Mouse (Mus musculus) ES-E14 (cell line): Measurements from ENCODE around the gene Mylip. TPM values are rescaled to one million over a fixed set of nuclear protein-coding genes. Genes with fewer than 3 reads are reported as not detected.
A peak's percentile ranks its signal among the peaks of the same experiment; 100 is the strongest.

ENCODE experiments used
- DNase-seq: peaks from one replicate; pipeline ENCODE4 v3.0.0-alpha.2; 2013; ENCODE audit warnings: low read depth, low spot score
- H3K27ac ChIP-seq: 2 replicates; pipeline ENCODE4 v1.5.1; 2012; ENCODE audit warnings: low read depth, mild to moderate bottlenecking, low read length, moderate library complexity, mixed read lengths; ENCODE audit not compliant: poor library complexity, insufficient read depth, severe bottlenecking
- H3K36me3 ChIP-seq: 2 replicates; pipeline ENCODE4 v1.6.1; 2012; ENCODE audit warnings: mild to moderate bottlenecking, low read length, moderate library complexity, mixed read lengths; ENCODE audit not compliant: control insufficient read depth, poor library complexity, insufficient read depth, severe bottlenecking
- H3K4me1 ChIP-seq, 2 experiments: fragments of 150-350 bp in 1 of 2; sonication (generic) in 1 of 2; 2 replicates each; pipeline ENCODE4 v1.6.1; 2012; ENCODE audit warnings: low read length in 2 of 2, mild to moderate bottlenecking in 1 of 2, mixed read lengths in 1 of 2; ENCODE audit not compliant: control insufficient read depth in 2 of 2, insufficient read depth in 2 of 2, poor library complexity in 1 of 2
- H3K4me3 ChIP-seq, 2 experiments: fragments of 150-350 bp in 1 of 2; sonication (generic) in 1 of 2; 2 replicates each; pipeline ENCODE4 v1.5.1; 2012; ENCODE audit warnings: low read length in 2 of 2, low read depth in 1 of 2, mild to moderate bottlenecking in 1 of 2, mixed read lengths in 1 of 2; ENCODE audit not compliant: insufficient read depth in 1 of 2, poor library complexity in 1 of 2, severe bottlenecking in 1 of 2
- H3K9ac ChIP-seq: 2 replicates; pipeline ENCODE4 v1.6.1; 2012; ENCODE audit warnings: low read depth, mild to moderate bottlenecking, low read length, mixed read lengths; ENCODE audit not compliant: poor library complexity, insufficient read depth, severe bottlenecking
- H3K9me3 ChIP-seq: fragments of 150-350 bp; sonication (generic); 2 replicates; pipeline ENCODE4 v1.6.1; 2012; ENCODE audit warnings: low read depth, mild to moderate bottlenecking, low read length; ENCODE audit not compliant: control insufficient read depth, insufficient read depth
- CHD2 ChIP-seq: IDR thresholded peaks from 2 replicates; pipeline ENCODE4 v1.6.1; 2014; ENCODE audit warnings: mild to moderate bottlenecking, low read depth, low read length, inconsistent platforms
- HCFC1 ChIP-seq: IDR thresholded peaks from 2 replicates; pipeline ENCODE4 v1.6.1; 2012; ENCODE audit warnings: low read length, inconsistent platforms, borderline replicate concordance; ENCODE audit not compliant: insufficient read depth
- MAFK ChIP-seq: IDR thresholded peaks from 2 replicates; pipeline ENCODE4 v1.6.1; 2014; ENCODE audit warnings: mild to moderate bottlenecking, low read depth, low read length, inconsistent platforms; ENCODE audit not compliant: insufficient read depth
- ZC3H11A ChIP-seq: IDR thresholded peaks from 2 replicates; pipeline ENCODE4 v1.6.1; 2012; ENCODE audit warnings: low read depth, mild to moderate bottlenecking, inconsistent platforms, low read length, borderline replicate concordance
- ZNF384 ChIP-seq: IDR thresholded peaks from 2 replicates; pipeline ENCODE4 v1.6.1; 2012; ENCODE audit warnings: low read depth, low read length, inconsistent platforms
- in situ Hi-C, 2 experiments: fragments of 600-800 bp; cut with MboI; formaldehyde crosslinking; loops; one replicate each; pipeline ENCODE4 v1.15.1; 2025; ENCODE audit warnings: low sequenced_read_pairs in 2 of 2, inconsistent platforms in 1 of 2; ENCODE audit not compliant: unreplicated experiment in 2 of 2
- total RNA-seq: library from RNA; depleted of rRNA; stranded (reverse); fragments of 300-350 nt; gene quantifications from 2 replicates; pipeline ENCODE4 v1.2.3, GENCODE M21; 2012

The Mylip gene
- total RNA-seq, 1 experiment = 2.2 TPM

DNA sequence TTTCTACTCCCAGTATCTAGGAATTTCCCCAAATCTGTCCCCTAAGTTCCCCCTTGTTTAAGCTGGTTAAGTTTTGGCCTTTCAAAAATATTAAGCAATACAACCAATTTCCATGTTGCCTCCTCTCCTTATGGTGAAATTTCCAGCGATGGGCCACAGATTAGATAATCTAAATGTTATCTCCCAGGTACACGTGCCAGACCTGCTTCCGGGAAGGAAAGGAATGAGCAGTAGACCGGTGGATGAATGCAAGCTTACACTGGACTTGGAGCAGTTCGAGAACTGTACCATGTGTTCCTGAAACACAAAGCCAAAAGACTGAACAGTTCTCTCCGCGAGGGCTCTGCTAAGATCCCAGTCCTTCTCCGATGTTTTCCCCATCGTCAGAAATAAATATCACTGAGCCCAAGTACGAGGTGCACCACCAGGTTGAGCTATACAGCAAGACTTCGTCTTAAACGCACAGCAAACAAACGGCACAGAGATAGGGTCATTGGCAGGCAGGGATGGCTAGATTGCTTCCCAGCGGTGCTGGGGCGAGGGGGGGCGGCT is 1.2 kb upstream of the Mylip start:
- Histone ChIP-seq H3K4me3 (no peak overlapping the region), H3K27ac (no peak overlapping the region), H3K36me3 (no peaks in the 10 kb centered on the region), H3K9ac (no peak overlapping the region), H3K4me1 (peaks cover 2 to 6% of the 10 kb centered on the region in 2 experiments; a peak in 2 of 4 replicates), H3K9me3 (no peaks in the 10 kb centered on the region)
- no peak for DNase-seq
- in situ Hi-C loops = no loop called here
- TF ChIP-seq ZNF384 = no peak
- TF ChIP-seq ZC3H11A = no peak
- TF ChIP-seq CHD2 = no peak
- TF ChIP-seq HCFC1 = no peak
- TF ChIP-seq MAFK = no peak

DNA sequence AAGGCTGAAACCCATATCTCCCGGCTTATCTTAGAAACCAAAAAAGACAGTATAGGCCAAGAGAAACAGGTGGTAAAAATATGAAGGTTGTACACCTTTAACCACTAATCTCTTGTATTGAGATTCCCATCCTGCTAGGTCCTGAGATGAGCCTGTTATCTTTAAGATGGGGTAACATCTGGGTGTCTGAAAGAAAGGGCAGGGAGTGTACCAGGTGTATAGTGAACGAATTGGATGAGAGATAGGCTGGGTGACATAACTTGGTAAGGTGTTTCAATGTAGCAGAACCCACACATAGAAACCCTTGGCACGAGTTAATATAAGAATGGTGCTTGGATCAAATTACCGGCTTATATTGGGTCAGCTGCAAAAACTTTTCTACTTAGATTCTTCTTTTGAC is 653 bp upstream of the Mylip start:
- no peaks in the 10 kb centered on the region for H3K9me3 ChIP-seq
- in situ Hi-C loops = no loop called here
- H3K9ac ChIP-seq = no peak overlapping the region
- no peak for TF ChIP-seq CHD2
- no peak overlapping the region for H3K27ac ChIP-seq
- H3K4me3 ChIP-seq = no peak overlapping the region
- no peak for DNase-seq
- peaks cover 2 to 6% of the 10 kb centered on the region in 2 experiments; a peak in 2 of 4 replicates for H3K4me1 ChIP-seq
- H3K36me3 ChIP-seq = no peaks in the 10 kb centered on the region

DNA sequence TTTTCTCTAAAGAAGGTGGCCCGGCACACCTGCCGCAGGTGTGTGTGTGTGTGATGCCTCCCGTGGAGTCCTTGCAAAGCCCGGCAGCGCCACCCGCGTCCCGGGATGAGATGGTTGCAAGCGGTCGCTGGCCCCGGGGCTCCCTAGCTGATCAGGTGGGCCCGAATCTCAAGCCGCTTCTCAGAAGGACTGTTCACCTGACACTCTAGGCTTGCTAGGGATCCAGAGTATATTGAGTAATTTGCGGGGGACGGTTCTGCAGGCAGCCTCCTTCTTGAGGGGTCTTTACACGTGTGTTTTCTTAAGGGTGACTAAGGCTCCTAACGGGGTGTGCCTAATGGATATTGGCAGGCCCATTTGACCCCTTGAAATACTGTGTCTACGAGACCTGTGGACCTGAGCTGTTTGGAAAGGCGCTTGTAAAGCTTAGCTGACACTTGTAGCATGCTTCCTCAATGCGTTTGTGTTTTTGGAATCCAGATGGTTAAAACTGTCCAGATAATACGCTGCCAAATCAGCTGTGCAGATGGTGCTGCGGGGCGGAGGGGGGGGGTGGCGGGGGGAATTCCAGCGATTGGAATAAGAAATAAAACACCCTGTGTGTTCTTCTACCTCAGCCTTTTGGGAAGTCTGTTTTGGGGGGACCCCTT is 895 bp downstream of the Mylip start:
- Histone ChIP-seq H3K4me3 (peak overlapping the region; percentile 81 to 94), H3K9ac (peak overlapping the region; percentile 86), H3K4me1 (peaks cover 2 to 8% of the 10 kb centered on the region in 2 experiments; a peak in 2 of 4 replicates), H3K9me3 (no peaks in the 10 kb centered on the region), H3K36me3 (no peaks in the 10 kb centered on the region), H3K27ac (no peak overlapping the region)
- no peak for TF ChIP-seq MAFK
- no peak for TF ChIP-seq ZC3H11A
- TF ChIP-seq HCFC1 = no peak
- in situ Hi-C loops = no loop called here
- DNase-seq = no peak

DNA sequence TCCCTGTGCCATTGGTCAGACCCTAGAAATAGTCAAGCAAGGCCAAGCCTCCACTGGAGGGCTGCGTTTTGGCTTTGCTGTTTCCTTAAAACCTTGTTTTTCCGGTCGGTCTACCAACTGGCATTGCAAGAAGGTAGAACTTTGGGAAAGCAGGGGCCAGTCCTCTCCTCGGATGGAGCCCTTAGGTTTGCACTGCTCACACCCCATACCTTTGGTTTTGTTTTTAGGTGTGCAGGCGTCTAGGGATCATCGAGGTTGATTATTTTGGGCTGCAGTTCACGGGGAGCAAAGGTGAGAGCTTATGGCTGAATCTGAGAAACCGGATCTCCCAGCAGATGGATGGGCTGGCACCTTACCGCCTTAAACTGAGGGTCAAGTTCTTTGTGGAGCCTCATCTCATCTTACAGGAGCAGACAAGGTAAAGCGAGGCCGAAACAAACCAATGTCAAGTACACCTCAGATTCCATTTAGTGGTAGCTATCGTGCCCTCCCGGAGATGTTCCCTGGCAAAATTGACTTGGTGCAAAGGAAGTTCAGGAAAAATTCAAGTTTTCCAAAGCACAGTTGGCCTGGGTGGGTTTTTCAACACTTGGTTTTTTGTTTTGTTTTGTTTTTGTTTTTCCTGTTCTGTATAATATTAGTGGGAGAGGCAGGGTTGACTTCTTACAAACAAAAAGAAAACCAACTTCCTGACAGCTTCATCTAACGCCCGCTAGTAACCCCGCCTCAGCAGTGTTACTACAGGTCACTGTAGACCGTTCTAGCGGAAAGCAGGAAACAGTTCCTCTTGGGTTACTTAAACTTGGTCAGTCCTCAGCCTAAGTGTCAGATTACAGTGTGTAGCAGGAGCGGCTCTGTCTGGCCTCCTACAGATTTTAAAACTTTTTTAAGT is 1.7 kb downstream of the Mylip start:
- in situ Hi-C loops = no loop called here
- H3K4me3 ChIP-seq = peak overlapping the region in 1 of 2 experiments; percentile 24; a peak in 2 of 4 replicates
- no peak for DNase-seq
- H3K36me3 ChIP-seq = no peaks in the 10 kb centered on the region
- no peak for TF ChIP-seq MAFK
- TF ChIP-seq CHD2 = no peak
- no peak for TF ChIP-seq ZC3H11A
- no peak for TF ChIP-seq HCFC1
- no peak for TF ChIP-seq ZNF384
- H3K9me3 ChIP-seq = no peaks in the 10 kb centered on the region
- peaks cover 2 to 8% of the 10 kb centered on the region in 2 experiments; a peak in 2 of 4 replicates for H3K4me1 ChIP-seq
- no peak overlapping the region for H3K27ac ChIP-seq
- H3K9ac ChIP-seq = no peak overlapping the region; the same call in 1 of the 2 replicates
